Mouse (Mus musculus): ENCODE data around the gene Megf8.

DNA sequence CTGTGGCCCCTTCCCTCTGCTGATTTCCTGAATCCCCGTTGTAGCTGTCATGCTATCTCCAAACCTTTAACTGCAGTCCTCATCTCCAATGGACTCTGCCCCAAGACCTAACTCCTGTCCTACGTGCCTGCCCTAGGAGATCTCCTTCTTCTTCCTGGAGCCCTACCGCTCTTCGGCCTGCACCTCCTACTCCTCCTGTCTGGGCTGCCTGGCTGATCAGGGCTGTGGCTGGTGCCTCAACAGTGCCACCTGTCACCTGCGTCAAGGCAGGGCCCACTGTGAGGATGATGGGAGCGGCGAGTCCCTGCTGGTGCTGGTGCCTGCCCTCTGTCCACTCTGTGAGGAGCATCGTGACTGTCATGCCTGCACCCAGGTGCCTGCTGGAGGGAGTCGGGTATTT, 22.4 kb downstream of the Megf8 start:
- TF ChIP-seq CTCF (IDR thresholded peaks at IDR 0.05; ENCODE audit: low read depth, low read length) = no peak
- no peak for TF ChIP-seq POLR2A (IDR thresholded peaks at IDR 0.05; ENCODE audit: extremely low read depth, insufficient read depth, low read length)
